Mouse (Mus musculus) heart, adult 2 months (tissue): ENCODE data around the gene Notch3. TPM values are rescaled to one million over a fixed set of nuclear protein-coding genes. Genes with fewer than 3 reads are reported as not detected.
A peak's percentile ranks its signal among the peaks of the same experiment; 100 is the strongest.

Experiments
- DNase-seq, 2 experiments: peaks; one replicate each; pipeline ENCODE4 v3.0.0; 2021
- H3K27ac ChIP-seq: fragments of 200-600 bp; 2 replicates; pipeline ENCODE4 v1.8.1; 2022
- H3K27me3 ChIP-seq: fragments of 200-500 bp; 2 replicates; pipeline ENCODE4 v1.6.1; 2012; ENCODE audit warnings: mild to moderate bottlenecking, low read length, inconsistent platforms, mixed read lengths; ENCODE audit not compliant: control insufficient read depth, insufficient read depth
- H3K36me3 ChIP-seq: fragments of 200-500 bp; 2 replicates; pipeline ENCODE4 v1.6.1; 2012; ENCODE audit warnings: low read length, inconsistent platforms; ENCODE audit not compliant: control insufficient read depth, insufficient read depth
- H3K4me1 ChIP-seq: fragments of 200-500 bp; 2 replicates; pipeline ENCODE4 v1.6.1; 2011; ENCODE audit warnings: low read length; ENCODE audit not compliant: control insufficient read depth, insufficient read depth
- H3K4me3 ChIP-seq: fragments of 200-600 bp; 2 replicates; pipeline ENCODE4 v1.8.1; 2022
- H3K79me2 ChIP-seq: fragments of 200-500 bp; replicated peaks from 2 replicates; pipeline ENCODE4 v1.6.1; 2012; ENCODE audit warnings: mild to moderate bottlenecking, inconsistent platforms, low read length, moderate library complexity, mixed read lengths; ENCODE audit not compliant: control insufficient read depth, insufficient read depth
- H3K9ac ChIP-seq: fragments of 200-500 bp; 2 replicates; pipeline ENCODE4 v1.6.1; 2012; ENCODE audit warnings: low read depth, mild to moderate bottlenecking, control low read depth, inconsistent platforms, low read length, mixed read lengths
- CTCF ChIP-seq: fragments of 200-600 bp; IDR thresholded peaks from 2 replicates; pipeline ENCODE4 v1.8.1; 2022; ENCODE audit warnings: antibody characterized with exemption, mild to moderate bottlenecking, moderate library complexity
- EP300 ChIP-seq: fragments of 200-500 bp; IDR thresholded peaks from 2 replicates; pipeline ENCODE4 v1.6.1; 2011; ENCODE audit warnings: low read depth, low read length, control low read depth; ENCODE audit not compliant: insufficient read depth
- POLR2A ChIP-seq: fragments of 200-500 bp; IDR thresholded peaks from 2 replicates; pipeline ENCODE4 v1.6.1; 2011; ENCODE audit warnings: mild to moderate bottlenecking, low read depth, low read length, control low read depth; ENCODE audit not compliant: insufficient read depth
- WGBS: fragments of 180-500 bp; shearing (Covaris S2); methylation state at CpG from one replicate; pipeline ENCODE4 v1.1.7; 2018; 5-methylcytosine and 5-hydroxymethylcytosine counted together
- intact Hi-C: fragments of 180-260 bp; cut with DNase I; formaldehyde crosslinking; loops from one replicate; pipeline ENCODE4 v1.15.1; 2025
- polyA plus RNA-seq: library from polyadenylated mRNA; depleted of rRNA; stranded (reverse); fragments of >200 nt; gene quantifications from 2 replicates; pipeline ENCODE4 v1.2.3, GENCODE M21; 2012
- total RNA-seq, 2 experiments: library from RNA; stranded (reverse); gene quantifications; 2 replicates each; pipeline ENCODE4 v1.2.3; 2021

Notch3 gene
- total and polyA plus RNA-seq, 3 experiments, result 22.5 to 30.6 (median 24.2) TPM

DNA sequence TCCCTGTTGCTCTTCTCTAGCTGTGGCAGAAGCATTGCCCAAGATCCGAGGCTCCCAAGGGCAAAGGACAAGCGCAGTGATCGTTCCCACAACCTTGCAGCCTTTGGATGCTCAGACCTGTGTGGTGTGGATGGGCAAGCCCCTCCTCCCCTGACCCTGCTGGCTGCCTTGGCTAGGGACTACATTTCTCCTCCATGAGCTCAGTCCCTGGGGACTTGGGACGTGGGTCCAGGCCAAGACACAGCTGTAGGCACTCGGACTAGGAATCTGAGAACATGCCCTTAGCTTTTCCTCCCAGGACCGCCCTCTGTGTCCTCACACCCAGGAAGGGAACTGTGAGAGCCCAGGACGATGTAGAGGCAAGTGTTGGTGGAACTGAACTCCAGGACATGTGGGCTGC lies 6.5 kb upstream of the Notch3 start:
- Histone ChIP-seq H3K4me1 (peaks cover 2% of the 10 kb centered on the region), H3K36me3 (no peaks in the 10 kb centered on the region), H3K79me2 (no peaks in the 10 kb centered on the region), H3K9ac (no peak overlapping the region), H3K27ac (peak overlapping the region; percentile 73), H3K4me3 (no peak overlapping the region), H3K27me3 (no peaks in the 10 kb centered on the region)
- peak; percentile 81 to 86 for DNase-seq
- intact Hi-C loops, result no loop called here
- TF ChIP-seq POLR2A (0 out of 2 replicates have a peak, but pooled peaks have one; percentile 17), CTCF (no peak), EP300 (peak; percentile 56; the same call in 1 of the 2 replicates)
- WGBS, result 51% methylated on average over 7 of the region's 7 CpGs

DNA sequence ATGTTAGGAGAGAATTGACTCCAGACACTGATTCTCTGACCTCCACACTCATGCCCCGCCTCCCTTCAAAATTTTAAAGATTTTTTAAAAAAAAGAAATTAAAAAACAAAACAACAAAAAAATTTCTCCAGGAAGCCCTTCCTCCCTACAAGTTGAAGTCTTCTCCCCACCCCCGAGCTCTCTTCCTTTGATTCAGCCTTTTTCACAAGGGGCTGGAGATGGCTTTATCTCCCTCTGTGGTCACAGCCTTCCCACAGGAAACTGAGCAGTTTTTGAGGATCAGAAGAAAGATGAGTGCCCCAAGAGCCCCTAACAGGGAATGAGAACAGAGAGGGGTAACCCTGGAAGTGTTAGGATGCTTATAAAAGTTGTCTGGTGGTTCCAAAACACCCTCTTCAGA lies 5.8 kb upstream of the Notch3 start:
- H3K27me3 ChIP-seq, result peaks cover 2% of the 10 kb centered on the region; the same call in 1 of the 2 replicates
- no peak overlapping the region for H3K9ac ChIP-seq
- WGBS, result 60% methylated on average over 2 of the region's 2 CpGs
- no peaks in the 10 kb centered on the region for H3K36me3 ChIP-seq
- no peak for DNase-seq
- peak overlapping the region; percentile 73 for H3K27ac ChIP-seq
- peaks cover 2% of the 10 kb centered on the region for H3K4me1 ChIP-seq
- no peak for TF ChIP-seq POLR2A
- TF ChIP-seq CTCF, result no peak
- TF ChIP-seq EP300, result no peak
- intact Hi-C loops, result no loop called here
- no peak overlapping the region for H3K4me3 ChIP-seq
- H3K79me2 ChIP-seq, result no peaks in the 10 kb centered on the region

DNA sequence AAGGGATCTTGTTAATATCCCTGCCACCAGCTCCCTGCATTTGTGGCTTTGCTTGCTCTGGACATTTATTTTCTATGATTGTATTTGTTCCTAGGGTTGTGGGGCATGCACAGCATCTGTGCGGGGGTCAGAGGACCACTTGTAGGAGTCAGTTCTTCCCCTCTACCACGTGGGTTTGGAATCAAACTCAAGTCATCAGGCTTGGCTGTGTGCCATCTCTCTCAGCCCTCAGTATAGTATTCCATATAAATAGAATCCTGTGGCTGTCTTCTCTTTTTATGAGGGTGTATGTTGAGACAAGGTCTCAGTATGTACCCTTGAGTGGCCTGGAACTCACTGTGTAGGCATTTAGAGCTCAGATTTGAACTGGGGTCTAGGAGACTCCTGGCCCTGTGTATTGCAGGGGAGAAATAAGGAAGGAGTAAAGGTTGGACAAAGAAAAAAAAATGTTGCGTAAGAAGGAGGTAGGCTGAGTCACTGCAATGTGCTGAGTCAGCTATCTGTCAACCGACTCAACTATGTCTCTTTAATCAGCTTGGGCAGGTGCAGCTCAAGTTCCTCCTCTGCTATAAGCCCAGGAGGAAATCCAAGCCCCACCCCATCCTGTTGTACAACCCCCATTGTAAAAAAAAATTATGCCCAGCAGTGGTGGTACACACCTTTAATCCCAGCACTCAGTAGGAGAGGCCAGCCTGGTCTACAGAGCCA lies 3.0 kb upstream of the Notch3 start:
- Histone ChIP-seq H3K4me3 (no peak overlapping the region), H3K79me2 (no peaks in the 10 kb centered on the region), H3K27ac (no peak overlapping the region), H3K9ac (no peak overlapping the region), H3K36me3 (no peaks in the 10 kb centered on the region), H3K27me3 (peaks cover 9% of the 10 kb centered on the region; the same call in 1 of the 2 replicates), H3K4me1 (peaks cover 2% of the 10 kb centered on the region)
- intact Hi-C loops, result no loop called here
- 58% methylated on average over 4 of the region's 4 CpGs for WGBS
- TF ChIP-seq EP300, result no peak
- no peak for TF ChIP-seq POLR2A
- no peak for TF ChIP-seq CTCF
- no peak for DNase-seq

DNA sequence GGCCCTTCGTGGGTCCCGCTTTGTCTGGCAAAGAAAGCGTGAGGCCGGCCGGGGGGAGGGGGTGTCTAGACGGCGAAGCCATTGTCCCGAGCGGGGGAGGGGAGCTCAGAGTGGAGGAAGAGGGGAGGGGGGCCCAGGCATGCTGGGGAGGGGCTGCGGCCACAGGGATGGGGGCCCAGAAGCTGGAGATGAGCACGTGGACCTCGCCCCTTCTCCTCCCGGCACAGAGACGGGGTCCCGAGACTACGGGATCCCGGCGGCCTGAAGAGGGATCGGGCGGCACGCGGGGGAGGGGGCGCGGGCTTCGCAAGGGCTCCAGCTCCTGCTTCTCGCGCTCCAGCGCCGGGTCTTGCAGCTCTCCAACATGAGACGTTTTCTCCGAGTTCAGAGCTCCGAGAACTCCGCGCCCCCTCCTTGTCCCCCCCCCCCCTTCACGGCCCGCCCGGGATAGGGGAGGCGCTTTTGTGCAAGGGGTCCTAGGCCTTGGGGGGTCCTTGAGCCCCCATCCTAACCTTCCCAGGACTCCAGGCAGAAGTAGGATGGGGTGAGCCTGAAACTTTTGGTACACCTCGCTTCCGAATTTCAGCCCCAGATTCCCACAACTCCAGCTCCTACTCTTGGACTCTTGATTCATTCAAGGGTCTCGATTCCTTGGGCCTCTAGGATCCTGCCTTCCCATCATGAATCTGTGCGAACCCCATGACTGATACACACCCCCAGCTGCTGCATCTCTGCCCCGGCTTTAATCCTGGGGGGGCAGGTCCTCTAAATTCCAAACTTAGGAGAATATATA lies 653 bp downstream of the Notch3 start:
- WGBS, result 2% methylated on average over 37 of the region's 43 CpGs
- Histone ChIP-seq H3K27me3 (peaks cover 16% of the 10 kb centered on the region), H3K9ac (peak overlapping the region; percentile 57), H3K4me3 (peak overlapping the region; percentile 52), H3K36me3 (no peaks in the 10 kb centered on the region), H3K4me1 (no peaks in the 10 kb centered on the region; the same call in 1 of the 2 replicates), H3K79me2 (no peaks in the 10 kb centered on the region), H3K27ac (peak overlapping the region; percentile 71)
- DNase-seq, result peak in 1 of 2 experiments; percentile 71
- no peak for TF ChIP-seq CTCF
- TF ChIP-seq EP300, result no peak
- no peak for TF ChIP-seq POLR2A
- intact Hi-C loops, result loop anchor here (2.0 kb wide), 1 partner anchor 43 kb away; no protein-coding TSS in a partner anchor

DNA sequence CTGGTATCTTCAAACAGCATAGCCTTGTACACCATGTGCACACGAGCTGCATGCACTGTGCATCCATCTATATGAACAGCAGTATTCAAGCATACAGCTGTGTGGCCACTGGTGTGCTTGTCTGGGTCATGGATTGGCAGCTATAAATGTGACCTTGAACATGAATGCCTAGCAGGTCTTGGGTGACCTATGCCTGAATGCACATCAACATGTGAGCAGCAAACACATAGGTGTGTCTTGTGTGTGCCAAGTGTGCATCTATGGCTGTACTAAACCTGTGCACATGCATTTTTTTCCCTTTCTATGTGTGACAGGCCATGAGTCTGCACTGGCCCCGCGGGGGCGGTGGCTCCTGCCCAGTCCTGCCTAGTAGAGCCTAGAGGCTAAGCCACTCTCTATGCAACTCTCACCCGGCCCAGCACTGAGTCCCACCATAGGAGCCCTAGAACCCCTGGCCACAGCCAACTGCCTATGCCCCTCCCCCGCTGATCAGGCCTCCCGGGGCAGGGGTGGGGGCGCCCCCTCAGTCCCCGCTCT lies 1.3 kb downstream of the Notch3 start:
- 22% methylated on average over 8 of the region's 9 CpGs for WGBS
- Histone ChIP-seq H3K36me3 (no peaks in the 10 kb centered on the region), H3K4me1 (no peaks in the 10 kb centered on the region; the same call in 1 of the 2 replicates), H3K27me3 (peaks cover 16% of the 10 kb centered on the region), H3K9ac (peak overlapping the region; percentile 57), H3K27ac (peak overlapping the region; percentile 71), H3K4me3 (peak overlapping the region; percentile 52), H3K79me2 (no peaks in the 10 kb centered on the region)
- no peak for TF ChIP-seq POLR2A
- TF ChIP-seq CTCF, result no peak
- no peak for TF ChIP-seq EP300
- intact Hi-C loops, result loop anchor here (2.0 kb wide), 1 partner anchor 43 kb away; no protein-coding TSS in a partner anchor
- DNase-seq, result no peak
